Mouse (Mus musculus) layer of hippocampus, adult 8-10 months (tissue): ENCODE measurements around the gene Polr1d. TPM values are rescaled to one million over a fixed set of nuclear protein-coding genes. Genes with fewer than 3 reads are reported as not detected.

Source experiments
- DNase-seq, 2 experiments: peaks; one replicate each; pipeline ENCODE4 v3.0.0; 2022; ENCODE audit warnings: low spot score in 2 of 2
- total RNA-seq, 4 experiments: library from RNA; stranded (reverse); gene quantifications; 2 replicates each; pipeline ENCODE4 v1.2.4; 2022

The Polr1d gene
- 10 to 100 TPM; 65.2 to 70.8 (median 66.7) TPM for total RNA-seq

GRCm38 (mm10) chr5:147076799-147077165, at the start of gene Polr1d:
Polr1d (plus strand) TSS chr5:147077050.
- no peak for DNase-seq

- DNase-seq = no peak
Measured at GRCm38 (mm10) chr5:147031281-147031680, 45.6 kb upstream of the Polr1d start.

GRCm38 (mm10) chr5:147033155-147033554, 43.7 kb upstream of the Polr1d start:
- no peak for DNase-seq

DNA sequence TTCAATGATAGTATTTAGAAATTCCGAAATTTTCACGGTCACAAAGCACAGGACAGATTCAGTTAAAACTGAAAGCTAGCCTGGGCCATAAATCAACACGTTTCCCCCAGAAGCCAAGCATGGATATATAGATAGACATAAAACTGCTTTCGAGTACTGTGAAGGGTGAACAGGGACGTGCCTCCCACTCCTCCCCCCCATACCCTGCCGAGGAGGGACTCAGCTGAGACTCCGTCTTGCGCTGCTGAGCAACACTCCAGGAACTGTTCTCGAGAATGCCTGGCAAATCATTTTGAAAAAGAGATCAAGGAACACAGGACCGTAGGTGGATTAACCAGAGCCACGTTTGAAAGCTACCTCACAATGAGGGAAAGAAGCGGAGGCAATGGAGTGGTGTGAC, 42.6 kb upstream of the Polr1d start:
- DNase-seq = no peak

DNA sequence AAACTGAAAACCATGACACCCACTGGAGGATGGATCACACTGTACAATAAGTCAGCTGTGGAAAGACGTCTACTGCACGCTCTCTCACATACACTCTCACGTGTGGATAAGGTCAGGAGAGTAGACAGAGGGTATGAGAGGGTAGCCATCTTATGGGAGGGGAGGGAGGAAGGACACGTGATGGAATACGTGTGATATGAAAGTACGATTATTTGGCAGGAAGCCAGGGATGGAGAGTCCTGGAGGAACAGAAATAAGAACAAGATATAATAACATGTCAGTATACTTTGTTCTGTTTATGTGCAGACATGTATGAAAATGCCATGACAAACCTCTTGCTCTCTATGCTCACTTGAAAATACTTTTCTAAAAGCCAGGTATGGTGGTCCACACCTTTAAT, 41.5 kb upstream of the Polr1d start:
- no peak for DNase-seq

GRCm38 (mm10) chr5:147036028-147036427, 40.8 kb upstream of the Polr1d start:
- no peak for DNase-seq

GRCm38 (mm10) chr5:147036661-147037060, 40.2 kb upstream of the Polr1d start:
- no peak for DNase-seq

DNA sequence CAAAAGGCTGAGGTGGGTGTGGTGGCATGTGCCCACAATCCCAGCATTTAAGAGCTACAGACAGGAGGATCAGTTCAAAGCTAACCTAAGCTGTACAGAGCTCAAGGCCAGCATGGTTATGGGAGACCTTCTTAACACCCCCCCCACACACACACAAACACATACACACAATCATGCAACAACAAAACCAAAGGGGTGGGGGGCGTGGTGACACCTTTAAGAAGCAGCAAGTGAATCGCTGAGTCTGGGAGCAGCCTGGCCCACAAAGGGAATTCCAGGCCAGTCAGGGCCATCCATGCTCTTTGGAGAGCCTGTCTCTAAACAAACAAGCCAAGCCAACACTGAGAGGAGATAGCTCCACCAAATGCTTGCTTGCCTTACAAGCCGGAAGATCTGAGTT, 39.2 kb upstream of the Polr1d start:
- no peak for DNase-seq

GRCm38 (mm10) chr5:147039394-147039793, 37.5 kb upstream of the Polr1d start:
- DNase-seq = no peak

DNA sequence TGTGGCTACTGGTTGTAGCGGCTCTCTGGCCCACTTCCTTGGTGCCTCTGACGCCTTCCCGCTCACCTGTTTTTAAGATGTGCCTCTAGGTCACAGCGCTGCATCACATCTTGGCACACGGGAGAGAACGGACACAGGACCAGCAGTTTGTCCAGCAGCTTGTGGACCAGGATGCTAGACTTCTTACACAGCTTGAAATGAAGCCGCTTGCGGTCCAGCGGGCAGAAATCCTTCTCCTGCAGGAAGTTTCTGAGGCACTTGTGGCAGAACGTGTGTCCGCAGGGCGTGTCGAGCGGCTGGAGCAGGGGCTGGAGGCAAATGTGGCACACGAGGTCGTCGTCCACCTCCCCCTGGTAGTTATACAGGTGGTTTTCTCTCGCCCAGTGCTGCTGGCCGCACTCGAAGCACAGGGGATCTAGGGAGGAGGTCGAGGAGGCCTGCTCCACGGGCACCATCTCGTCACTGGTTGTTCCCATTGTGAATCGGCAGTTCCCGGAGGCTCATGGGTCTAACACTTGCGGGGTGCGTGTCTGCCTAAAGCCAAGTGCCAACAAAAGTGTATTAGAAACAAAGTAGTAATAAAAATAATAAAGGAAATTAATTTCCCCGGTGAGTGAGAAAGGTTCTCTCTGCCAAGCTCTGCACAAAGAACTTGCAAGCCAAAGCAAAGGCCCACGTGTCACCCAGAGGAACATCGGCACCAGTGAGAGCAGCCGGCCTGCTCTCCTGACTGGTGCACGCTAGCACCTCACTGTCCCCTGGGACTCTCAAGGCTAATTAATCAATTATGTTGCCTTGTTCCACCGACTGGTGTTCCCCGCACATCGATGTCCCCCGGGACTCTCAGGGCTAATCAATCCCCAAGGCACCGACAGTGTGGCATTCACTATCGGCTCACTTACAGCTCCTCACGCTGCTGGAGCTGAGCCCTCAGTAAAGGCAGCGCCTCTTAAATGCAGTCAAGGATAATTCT, 34.6 kb upstream of the Polr1d start:
- no peak for DNase-seq

DNA sequence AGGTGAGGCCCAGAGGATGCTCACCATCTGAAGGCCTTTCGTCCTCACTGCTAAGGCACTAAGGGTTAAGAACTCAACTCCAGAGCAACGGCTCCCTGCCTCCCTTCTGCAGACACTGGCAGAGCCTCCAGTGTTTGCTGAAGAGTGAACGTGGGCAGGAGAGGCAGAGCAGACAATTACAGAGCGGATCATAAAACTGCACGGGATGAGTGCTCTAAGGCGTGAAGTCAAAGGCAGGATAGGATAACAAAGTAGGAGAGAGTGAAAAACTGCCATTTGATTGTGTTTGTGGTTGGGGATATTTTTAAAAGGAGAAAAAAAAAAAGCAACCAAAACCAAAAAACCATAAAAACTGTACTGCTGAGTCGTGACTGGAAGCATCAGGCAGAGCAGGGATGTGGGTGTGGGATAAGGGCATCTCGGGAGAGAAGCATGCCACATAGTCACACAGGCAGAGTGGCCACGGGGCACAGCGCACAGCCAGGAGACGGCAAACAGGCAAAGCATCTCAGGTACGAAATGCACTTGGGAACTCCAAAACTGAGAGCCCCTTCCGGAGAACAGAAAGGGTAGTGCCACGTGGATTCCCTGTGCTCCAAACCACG, 33.5 kb upstream of the Polr1d start:
- no peak for DNase-seq

GRCm38 (mm10) chr5:147045311-147045710, 31.5 kb upstream of the Polr1d start:
- DNase-seq = no peak

DNA sequence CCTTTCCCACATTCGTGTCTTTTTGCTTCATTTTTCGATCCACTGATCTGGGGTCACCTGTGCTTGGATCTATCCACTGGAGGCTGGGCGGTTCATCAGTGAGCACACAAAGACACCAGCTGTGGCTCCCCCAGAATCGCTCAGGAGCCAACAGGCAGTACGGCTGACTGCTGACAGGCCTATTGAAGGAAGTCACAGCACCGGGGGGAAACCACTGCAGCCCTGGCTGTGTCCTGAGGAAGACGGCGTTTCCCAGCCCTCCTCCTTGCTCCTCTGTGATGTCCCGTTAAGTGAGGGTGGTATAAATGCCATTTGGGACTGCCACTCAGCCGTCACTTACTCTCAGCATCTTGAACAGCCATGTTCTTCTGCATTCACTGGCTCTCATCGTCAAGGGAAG, 30.9 kb upstream of the Polr1d start:
- DNase-seq = no peak

DNA sequence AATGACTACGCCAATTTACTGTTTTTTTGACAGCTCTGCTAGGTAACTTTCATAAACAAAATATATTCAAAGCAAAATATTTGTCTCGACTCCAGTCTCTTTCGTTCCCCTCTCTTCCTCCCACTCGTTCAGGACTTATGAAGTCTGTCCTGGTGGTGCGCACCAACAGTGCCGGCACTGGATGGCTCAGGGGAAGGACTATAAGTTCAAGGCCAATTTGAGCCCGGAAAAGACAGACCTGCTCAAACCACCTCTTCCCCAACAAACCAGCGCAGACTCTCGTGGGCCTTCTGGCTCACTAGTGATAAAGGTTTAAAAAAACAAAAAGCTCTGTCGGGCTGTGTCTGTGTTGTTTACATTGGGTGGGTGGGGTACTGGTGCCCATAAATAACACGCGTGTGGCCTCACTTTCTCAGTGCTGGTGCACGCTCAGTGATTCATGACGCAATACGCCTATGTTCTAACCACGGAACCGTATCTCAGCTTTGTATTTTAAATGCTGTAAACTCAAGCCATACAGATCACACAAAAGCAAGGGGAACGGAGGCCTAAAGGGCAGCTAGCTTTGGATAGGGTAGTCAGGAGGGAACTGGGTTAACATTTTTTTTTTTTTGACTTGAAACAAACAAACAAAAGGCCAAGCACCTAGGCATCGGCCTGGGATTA, 27.2 kb upstream of the Polr1d start:
- DNase-seq = no peak

GRCm38 (mm10) chr5:147050816-147051499, 25.9 kb upstream of the Polr1d start:
- DNase-seq = no peak

DNA sequence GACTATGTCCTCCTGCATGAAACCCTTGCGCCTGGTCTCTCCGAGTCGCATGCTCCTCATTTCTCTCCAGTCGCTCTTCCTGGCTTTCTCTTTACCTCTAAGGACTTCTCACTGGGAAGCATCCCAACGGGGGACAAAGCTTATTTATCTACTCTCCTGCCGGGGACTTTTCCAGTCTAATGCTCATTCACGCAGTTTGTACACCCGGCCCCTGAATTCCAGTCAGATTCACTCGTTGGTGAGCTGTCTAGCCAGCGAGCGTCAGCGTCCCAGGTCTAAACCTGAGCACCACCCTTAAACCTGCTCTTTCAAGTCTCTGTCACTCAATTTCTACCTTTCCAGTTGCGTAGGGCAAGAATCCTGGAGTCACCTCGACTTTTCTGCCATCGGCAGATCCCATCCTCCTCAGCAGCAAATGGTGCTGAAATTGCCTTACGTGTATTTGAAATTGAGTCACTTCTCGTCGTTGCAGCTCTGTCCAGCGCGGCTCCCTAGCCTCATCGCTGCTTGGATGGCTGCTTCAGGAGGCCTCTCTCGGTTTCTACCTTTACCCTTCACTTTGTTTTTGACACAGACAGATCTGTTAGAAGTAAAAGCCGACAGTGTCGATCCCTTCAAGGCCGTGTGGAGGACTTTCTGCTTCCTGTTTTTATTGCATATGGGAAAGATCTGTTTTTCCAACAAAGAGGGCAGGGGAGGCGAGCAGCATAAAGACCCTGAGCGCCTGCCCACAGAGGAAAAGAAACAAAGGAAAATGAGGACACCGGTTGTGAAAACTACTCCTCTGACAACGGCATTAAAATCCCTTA, 25.1 kb upstream of the Polr1d start:
- no peak for DNase-seq

DNA sequence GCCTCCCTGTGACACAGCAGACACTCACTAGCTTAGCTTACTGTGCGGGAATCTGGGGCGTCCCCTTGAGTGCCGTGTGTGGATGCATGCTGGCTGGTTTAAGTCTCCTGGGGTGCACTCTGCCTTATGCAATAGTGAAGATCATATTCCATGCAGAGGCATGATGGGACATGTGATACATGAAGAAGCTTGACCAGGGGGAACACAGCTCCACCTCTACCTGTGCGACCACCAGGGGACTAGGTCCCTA, 24.6 kb upstream of the Polr1d start:
- no peak for DNase-seq

DNA sequence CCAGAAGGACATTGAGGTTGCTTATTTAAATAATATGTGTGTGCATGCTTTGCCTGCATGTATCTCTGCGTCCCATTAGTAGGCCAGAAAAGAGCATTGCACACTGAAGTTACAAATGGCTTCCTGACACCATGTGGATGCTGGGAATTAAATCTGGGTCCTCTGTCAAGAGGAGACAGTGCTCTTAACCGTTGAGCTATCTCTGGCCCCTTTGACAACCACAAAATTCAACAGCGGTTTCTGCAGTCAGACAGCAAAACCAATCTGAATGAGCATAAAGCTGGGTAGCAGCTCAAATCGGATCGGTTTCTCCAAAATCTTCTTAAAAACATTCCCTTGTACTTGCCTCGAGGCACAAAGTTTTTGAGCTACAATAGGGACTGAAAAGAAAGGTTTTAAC, 23.8 kb upstream of the Polr1d start:
- DNase-seq = no peak

DNA sequence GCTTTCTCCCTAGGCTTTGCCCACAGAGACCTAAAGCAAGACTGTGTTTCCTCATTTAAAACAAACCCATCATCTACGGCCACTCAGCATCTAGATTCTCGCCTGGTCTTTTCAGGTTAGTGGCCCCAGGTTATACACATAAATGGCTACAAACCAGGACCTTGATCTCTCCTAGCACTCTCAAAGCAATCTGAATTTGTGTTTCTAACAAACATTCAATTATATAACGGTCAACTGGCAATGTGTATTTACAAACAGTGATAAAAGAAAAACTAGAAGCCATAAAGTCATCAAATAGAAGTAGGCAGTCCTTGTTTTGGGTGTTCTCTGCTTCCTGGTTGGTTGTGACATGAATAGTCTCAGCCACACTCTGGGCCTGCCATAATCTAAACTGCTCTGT, 23.4 kb upstream of the Polr1d start:
- DNase-seq = no peak

DNA sequence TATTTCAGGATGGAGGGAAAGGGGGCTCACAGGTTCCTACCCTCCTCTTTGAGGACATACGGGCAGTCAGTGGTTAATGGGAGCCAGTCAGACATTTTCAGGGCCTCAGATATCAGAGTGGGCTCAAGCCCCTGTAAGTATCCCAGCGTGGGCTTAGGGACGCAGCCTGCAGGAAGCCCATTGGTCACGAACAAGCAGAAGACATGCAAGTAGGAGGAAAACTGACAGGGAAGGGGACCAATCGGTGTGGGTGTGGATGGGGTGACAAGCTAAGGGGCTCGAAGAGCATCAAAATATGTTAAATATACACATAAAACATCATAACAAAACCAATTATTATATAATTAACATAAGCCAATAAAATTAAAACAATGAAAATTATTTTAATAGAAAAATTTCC, 22.5 kb upstream of the Polr1d start:
- DNase-seq = no peak

DNA sequence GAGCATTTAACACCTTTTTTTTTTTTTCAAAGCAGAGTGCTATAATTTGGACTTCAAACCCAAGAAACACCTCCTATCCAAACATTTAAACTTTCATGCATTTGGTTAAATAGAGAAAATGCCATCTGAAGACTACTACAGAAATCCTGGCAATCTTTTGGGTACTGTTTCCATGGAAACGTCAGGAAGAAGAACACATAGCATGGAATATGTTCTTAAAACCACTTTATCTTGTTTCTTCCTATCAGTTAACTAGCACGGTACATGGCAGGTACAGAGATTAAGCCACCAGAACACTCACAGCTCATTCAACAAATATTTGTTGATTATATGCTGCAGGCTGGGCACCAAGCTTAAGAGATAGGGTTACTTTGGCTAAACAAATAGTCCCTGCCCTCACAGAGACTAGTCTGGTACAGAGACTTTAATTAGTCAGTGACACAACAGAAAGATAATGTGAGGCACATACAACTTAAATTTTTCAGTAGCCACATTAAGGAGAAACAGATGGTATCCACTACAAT, 22.0 kb upstream of the Polr1d start:
- no peak for DNase-seq
